Mouse (Mus musculus) erythroblast, embryonic 14.5 days (primary cell): ENCODE data around the gene Bmp8a. TPM values are rescaled to one million over a fixed set of nuclear protein-coding genes. Genes with fewer than 3 reads are reported as not detected.
"Not testable (repeated sequence)": the region's sequence is repeated elsewhere in the genome, so short reads cannot be mapped to it uniquely, and the experiment has no call there.

Experiments used
- H3K27me3 ChIP-seq: 2 replicates; pipeline ENCODE4 v1.6.1; 2012; ENCODE audit warnings: inconsistent platforms; ENCODE audit not compliant: control insufficient read depth
- H3K36me3 ChIP-seq: 2 replicates; pipeline ENCODE4 v1.6.1; 2012; ENCODE audit warnings: mild to moderate bottlenecking, inconsistent platforms; ENCODE audit not compliant: control insufficient read depth
- H3K4me1 ChIP-seq: 2 replicates; pipeline ENCODE4 v1.6.1; 2012; ENCODE audit warnings: inconsistent platforms; ENCODE audit not compliant: control insufficient read depth
- H3K4me3 ChIP-seq: replicated peaks from 2 replicates; pipeline ENCODE3; 2012; ENCODE audit warnings: moderate library complexity, mild to moderate bottlenecking, inconsistent platforms
- H3K9me3 ChIP-seq: 2 replicates; pipeline ENCODE4 v1.6.1; 2012; ENCODE audit warnings: low read length, inconsistent platforms, mixed read lengths; ENCODE audit not compliant: control insufficient read depth
- GATA1 ChIP-seq: IDR thresholded peaks from 2 replicates; pipeline ENCODE4 v1.6.1; 2012; ENCODE audit warnings: low read length, inconsistent platforms, mixed read lengths
- TAL1 ChIP-seq: IDR thresholded peaks from 3 replicates; pipeline ENCODE4 v1.6.1; 2012; ENCODE audit warnings: low read length, inconsistent platforms, mixed read lengths
- polyA plus RNA-seq: library from polyadenylated mRNA; stranded (reverse); fragments of >175 nt; gene quantifications from 2 replicates; pipeline ENCODE4 v1.2.3, GENCODE M21; 2012

The Bmp8a gene
- polyA plus RNA-seq, 1 experiment = not detected

DNA sequence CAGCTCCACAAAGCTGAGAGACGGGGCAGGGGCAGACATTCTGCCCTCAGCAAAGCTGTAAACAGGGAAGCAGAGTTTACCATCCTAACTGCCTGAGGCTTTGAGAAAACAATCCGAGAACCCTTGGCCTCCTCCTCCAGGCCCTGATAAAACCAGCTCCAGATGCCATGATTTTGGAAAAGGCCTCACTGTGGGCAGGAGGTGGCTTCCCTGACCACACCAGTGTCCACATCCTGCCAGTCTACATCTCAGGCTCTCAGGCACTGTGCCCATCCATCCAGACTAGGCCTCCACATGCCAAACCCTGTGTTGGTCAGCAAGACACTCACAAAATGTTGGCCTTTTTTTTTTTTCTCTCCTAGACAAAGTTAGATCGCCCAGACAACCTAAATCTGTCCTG is 8.9 kb downstream of the Bmp8a start:
- peaks cover 8% of the 10 kb centered on the region for H3K27me3 ChIP-seq
- H3K9me3 ChIP-seq = peaks cover 8% of the 10 kb centered on the region
- no peak overlapping the region for H3K4me3 ChIP-seq
- H3K36me3 ChIP-seq = no peaks in the 10 kb centered on the region
- H3K4me1 ChIP-seq = peaks cover 2% of the 10 kb centered on the region; the same call in 1 of the 2 replicates
- TF ChIP-seq GATA1 (no peak), TAL1 (no peak)

DNA sequence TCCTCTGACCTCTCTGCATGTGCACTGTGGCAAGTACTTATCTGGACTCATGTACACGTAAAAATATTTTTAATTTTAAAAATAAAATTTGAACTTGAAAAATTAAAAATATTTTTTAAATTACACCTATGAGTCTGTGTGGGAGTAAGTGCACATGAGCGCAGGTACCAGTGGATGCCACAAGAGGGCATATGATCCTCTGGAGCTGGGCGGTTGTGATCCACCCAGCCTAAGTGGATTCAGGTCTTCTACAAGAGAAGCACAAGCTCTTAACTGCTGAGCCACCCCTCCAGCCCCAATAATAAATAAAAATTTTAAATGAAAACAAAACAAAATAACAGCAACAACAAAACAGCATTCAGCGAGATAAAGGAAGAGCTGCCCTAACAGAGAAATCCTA is 9.9 kb downstream of the Bmp8a start:
- H3K4me3 ChIP-seq = no peak overlapping the region
- H3K9me3 ChIP-seq = peaks cover 8% of the 10 kb centered on the region
- no peaks in the 10 kb centered on the region for H3K36me3 ChIP-seq
- H3K4me1 ChIP-seq = peaks cover 2% of the 10 kb centered on the region; the same call in 1 of the 2 replicates
- TF ChIP-seq TAL1 = no peak
- TF ChIP-seq GATA1 = no peak
- no peaks in the 10 kb centered on the region; the same call in 1 of the 2 replicates for H3K27me3 ChIP-seq

DNA sequence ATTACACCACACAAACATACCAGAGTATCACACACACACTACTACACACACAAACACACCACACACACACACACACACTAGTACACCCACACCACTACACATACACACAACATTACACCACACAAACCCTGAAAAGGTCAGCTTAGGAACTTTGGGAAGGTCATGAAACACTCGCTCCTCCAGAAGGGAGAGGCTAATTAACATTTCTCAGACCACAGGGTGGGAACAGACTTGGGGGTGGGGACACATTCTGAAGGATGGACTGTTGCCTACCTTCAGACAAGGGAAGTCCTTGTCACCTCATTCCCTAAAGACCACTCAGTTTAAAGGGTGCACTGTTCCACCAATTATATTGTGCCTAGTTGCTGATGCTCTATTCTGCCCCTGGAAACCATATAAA is 11.1 kb downstream of the Bmp8a start:
- not testable (repeated sequence) for H3K27me3 ChIP-seq, H3K4me1 ChIP-seq

DNA sequence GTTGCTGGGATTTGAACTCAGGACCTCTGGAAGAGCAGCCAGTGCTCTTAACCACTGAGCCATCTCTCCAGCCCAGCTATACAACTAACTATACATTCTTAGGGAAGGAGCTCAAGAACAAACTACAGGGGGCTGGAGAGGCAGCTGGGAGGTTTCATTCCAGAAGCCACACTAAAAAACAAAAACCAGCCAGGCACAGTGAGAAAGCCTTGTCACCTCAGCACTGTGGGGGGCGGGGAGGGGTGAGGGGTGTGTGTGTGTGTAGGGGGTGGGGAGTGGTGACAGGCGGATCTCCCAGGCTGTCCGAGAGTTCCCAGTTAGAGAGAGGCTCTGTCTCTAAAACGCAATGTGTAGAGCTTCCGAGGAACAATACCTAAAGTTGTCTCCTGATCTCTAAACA is 11.7 kb downstream of the Bmp8a start:
- peaks cover 2% of the 10 kb centered on the region; the same call in 1 of the 2 replicates for H3K4me1 ChIP-seq
- TF ChIP-seq GATA1 (no peak), TAL1 (no peak)

More for the DNA sequence above, 11.1 kb downstream of the Bmp8a start:
- not testable (repeated sequence) for H3K9me3 ChIP-seq, H3K36me3 ChIP-seq, H3K4me3 ChIP-seq

DNA sequence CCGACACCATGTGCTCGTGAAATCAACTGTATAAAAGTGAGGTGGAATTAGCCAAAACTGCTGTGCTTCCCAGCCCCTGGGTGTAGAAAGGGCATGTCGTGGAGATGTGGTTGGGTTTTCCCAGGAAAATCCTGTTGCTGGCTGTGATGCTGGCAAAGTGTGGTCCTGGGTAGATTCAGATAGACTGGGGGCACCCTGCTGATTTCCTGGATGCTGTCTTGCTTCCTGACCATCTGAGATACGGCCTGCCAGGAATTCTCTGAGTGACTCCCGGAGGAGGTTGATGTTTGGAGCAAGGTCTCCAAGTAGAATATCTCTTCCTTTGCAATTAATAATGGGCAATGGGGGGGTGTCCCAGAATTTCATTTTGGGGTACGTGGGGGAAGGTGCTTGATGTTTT is 14.1 kb downstream of the Bmp8a start:
- Histone ChIP-seq H3K4me1 (no peaks in the 10 kb centered on the region), H3K36me3 (no peaks in the 10 kb centered on the region), H3K27me3 (peaks cover 7% of the 10 kb centered on the region), H3K4me3 (no peak overlapping the region), H3K9me3 (peaks cover 8% of the 10 kb centered on the region)
- TF ChIP-seq TAL1 (no peak), GATA1 (no peak)

More for the DNA sequence above, 11.7 kb downstream of the Bmp8a start:
- Histone ChIP-seq H3K36me3 (no peaks in the 10 kb centered on the region), H3K4me3 (no peak overlapping the region), H3K27me3 (peaks cover 2% of the 10 kb centered on the region; the same call in 1 of the 2 replicates), H3K9me3 (peaks cover 8% of the 10 kb centered on the region)

DNA sequence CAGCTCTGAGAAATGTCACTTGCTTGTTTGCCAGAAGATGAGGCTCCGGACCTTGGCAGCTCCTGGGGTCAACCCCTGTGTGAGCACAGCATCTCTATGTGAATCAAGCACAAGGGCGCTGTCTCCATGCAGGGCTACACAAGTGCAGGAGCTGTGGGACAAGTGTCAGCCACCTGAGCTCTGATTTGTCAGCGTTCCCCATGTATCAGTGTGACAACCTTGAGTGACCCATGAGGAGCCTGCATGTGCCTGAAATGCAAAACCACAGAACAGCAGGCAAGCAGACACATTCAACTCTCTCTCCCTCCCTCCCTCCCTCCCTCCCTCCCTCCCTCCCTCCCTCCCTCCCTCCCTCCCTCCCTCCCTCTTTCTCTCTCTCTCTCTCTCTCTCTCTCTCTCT is 15.4 kb downstream of the Bmp8a start:
- no peak for TF ChIP-seq GATA1
- TF ChIP-seq TAL1 = no peak
- no peak overlapping the region for H3K4me3 ChIP-seq

DNA sequence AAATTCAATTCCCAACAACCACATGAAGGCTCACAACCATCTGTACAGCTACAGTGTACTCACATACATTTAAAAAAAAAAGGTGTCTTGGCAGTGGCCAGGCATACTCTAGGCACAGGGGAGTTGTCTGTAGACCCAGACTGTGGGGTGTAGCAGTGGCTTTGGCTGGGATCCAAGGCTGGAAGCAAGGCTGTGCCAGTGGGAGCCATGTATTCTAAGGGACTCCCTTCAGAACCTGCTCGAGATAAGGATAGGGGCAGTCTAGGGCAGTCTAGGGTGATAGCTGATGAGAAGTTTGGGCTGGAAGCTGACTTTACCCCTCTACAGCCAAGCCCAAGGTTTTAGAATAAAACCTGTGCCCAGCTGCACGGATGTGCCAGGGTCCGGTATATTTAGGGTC is 17.0 kb downstream of the Bmp8a start:
- TF ChIP-seq TAL1 (no peak), GATA1 (no peak)
- H3K9me3 ChIP-seq = peaks cover 3% of the 10 kb centered on the region; the same call in 1 of the 2 replicates
- no peaks in the 10 kb centered on the region for H3K36me3 ChIP-seq
- no peaks in the 10 kb centered on the region for H3K4me1 ChIP-seq
- no peak overlapping the region for H3K4me3 ChIP-seq
- peaks cover 27% of the 10 kb centered on the region for H3K27me3 ChIP-seq

More for the DNA sequence above, 15.4 kb downstream of the Bmp8a start:
- Histone ChIP-seq H3K9me3 (peaks cover 8% of the 10 kb centered on the region), H3K27me3 (peaks cover 20% of the 10 kb centered on the region), H3K4me1 (no peaks in the 10 kb centered on the region), H3K36me3 (no peaks in the 10 kb centered on the region)

DNA sequence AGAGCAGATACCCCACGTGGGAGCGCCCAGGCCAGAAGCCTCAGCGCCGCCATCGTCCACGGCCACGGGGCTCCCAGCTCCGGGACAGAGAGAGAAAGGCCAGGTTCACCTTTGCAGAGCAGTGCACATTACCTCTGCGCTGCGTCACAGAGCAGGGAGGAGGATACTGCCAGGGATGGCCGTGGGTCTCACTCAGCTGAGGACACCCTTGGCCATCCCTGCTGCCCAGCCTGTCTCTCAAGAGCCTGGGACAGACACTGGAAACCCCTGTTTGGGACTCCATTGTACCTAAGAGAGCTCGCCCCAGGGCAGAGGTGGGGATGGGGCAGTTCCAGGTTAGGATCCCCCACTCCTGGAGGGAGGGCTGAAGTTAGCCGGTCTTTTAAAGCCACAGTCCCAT is 19.5 kb downstream of the Bmp8a start, which contains the start of gene Oxct2a:
TSS of gene Oxct2a (minus strand) at position 101 of the 400 bp plus-strand sequence.
- Histone ChIP-seq H3K4me3 (no peak within 1 kb of the TSS), H3K4me1 (no peaks in the 10 kb centered on the region), H3K36me3 (no peaks in the 10 kb centered on the region), H3K9me3 (peaks cover 5% of the 10 kb centered on the region; the same call in 1 of the 2 replicates), H3K27me3 (peaks cover 27% of the 10 kb centered on the region)
- TF ChIP-seq GATA1 = no peak
- no peak for TF ChIP-seq TAL1

DNA sequence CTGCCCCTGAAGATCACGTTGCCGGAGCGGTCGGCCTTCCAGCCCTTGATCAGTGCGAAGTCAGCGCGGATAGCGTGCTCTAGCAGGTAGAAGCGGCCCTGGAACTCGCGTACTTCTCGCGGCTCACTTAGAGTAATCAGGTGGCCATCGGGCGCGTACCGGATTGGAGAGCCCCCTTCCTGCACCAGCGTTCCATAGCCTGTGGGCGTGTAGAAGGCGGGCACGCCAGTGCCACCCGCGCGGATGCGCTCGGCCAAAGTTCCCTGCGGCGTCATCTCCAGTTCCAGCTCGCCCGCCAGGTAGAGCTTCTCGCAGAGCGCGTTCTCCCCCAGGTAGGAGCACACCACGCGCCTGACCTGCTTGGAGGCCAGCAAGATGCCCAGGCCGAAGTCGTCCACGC is 20.1 kb downstream of the Bmp8a start:
- not testable (repeated sequence) for H3K36me3 ChIP-seq, H3K4me1 ChIP-seq, H3K9me3 ChIP-seq, H3K4me3 ChIP-seq
- H3K27me3 ChIP-seq = peaks cover 27% of the 10 kb centered on the region

DNA sequence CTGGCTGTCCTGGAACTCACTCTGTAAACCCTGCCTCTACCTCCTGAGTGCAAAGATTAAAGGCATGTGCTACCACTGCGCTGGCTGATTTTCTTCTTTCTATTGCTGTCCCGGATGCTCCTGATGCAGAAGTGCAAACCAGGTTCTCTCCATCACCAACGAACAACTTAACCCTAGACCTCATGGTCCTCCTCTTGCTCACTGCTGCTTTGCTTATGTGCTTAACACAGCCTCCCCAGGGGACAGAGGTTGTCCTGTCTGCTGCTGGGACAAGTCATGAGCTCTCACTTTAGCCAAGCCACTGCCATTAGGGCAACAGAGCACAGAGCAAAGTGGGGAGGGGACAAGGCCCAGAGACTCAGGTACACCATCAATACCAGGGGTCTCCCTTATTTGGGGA is 28.6 kb downstream of the Bmp8a start:
- peaks cover 3% of the 10 kb centered on the region for H3K4me1 ChIP-seq
- no peaks in the 10 kb centered on the region for H3K27me3 ChIP-seq
- H3K36me3 ChIP-seq = peaks cover 2% of the 10 kb centered on the region; the same call in 1 of the 2 replicates
- no peak overlapping the region for H3K4me3 ChIP-seq
- H3K9me3 ChIP-seq = no peaks in the 10 kb centered on the region
- TF ChIP-seq TAL1 = no peak
- no peak for TF ChIP-seq GATA1
